Mouse (Mus musculus): ENCODE measurements around the gene Th.

GRCm38 (mm10) chr7:142937631-142938030 is 6.7 kb upstream of the Th start:
- TF ChIP-seq CTCF (IDR thresholded peaks at IDR 0.05) (no peak), EP300 (IDR thresholded peaks at IDR 0.05; ENCODE audit: insufficient read depth, low read depth, low read length) (no peak), POLR2A (IDR thresholded peaks at IDR 0.05; ENCODE audit: insufficient read depth, low read depth, low read length) (no peak)
